Mouse (Mus musculus) cerebellum, adult 2 months (tissue): ENCODE measurements around the gene Zranb3.
"Not testable (repeated sequence)": the region's sequence is repeated elsewhere in the genome, so short reads cannot be mapped to it uniquely, and the experiment has no call there.

Experiments used
- CTCF ChIP-seq: fragments of 200-500 bp; IDR thresholded peaks from 2 replicates; pipeline ENCODE4 v1.5.1; 2011; ENCODE audit warnings: low read depth, mild to moderate bottlenecking, control low read depth, low read length, moderate library complexity, borderline replicate concordance; ENCODE audit not compliant: insufficient read depth
- POLR2A ChIP-seq: fragments of 200-500 bp; IDR thresholded peaks from 2 replicates; pipeline ENCODE4 v1.6.1; 2011; ENCODE audit warnings: low read length, control low read depth, borderline replicate concordance; ENCODE audit not compliant: insufficient read depth

DNA sequence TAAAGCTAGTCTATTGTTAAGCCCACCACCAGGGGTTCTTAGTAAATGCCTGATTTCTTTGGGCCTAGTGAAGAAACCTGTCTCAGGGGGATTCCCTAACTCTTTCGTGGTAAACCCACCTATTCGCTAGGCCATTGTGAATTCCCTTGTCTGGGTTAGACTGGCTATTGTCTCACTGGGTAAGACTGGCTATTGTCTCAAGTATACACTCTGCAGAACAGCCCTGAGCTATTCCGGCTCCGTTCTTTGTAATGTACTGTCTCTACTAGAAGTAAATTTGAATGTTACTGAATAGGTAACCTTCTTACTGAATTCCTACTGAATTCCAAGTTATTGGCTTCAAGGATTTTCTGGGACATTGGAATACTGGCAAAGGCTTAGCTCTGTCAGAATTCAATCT is 101.9 kb downstream of the Zranb3 start:
- TF ChIP-seq CTCF, POLR2A: not testable (repeated sequence)
